9 mouse cellular contexts compared by ENCODE assay signal in the genomic region with DNA sequence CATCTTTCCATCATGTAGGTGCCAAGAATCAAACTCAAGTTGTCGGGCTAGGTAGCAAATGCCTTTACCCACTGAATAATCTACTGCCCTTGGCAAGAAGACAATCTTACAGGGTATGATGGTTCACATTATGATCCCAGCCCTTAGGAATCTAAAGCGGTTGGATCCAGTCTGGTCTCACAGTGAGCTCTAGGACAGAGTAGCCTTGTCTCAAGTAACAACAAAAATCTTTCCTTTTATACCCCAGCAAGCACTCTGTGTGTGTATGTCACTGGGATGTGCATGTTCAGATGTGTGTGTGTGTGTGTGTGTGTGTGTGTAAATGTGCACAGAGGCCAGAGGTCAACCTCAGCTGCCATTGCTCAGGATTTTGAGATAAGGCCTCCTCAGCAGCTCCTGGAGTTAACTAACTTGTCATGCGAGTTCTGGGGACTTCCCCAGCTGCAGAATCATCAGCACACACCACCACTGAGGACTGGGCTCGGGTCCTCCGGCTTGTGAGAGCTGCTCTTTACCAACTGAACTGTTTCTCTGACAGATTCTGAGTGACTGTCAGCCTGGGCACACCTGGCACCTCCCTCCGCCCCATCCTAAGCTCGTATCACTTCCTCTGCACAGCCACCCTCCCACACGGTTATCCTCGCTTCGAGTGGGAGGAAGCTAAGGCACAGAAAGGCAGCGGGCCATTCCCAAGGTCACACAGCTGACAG. TPM values are rescaled to one million over a fixed set of nuclear protein-coding genes. Genes with fewer than 3 reads are reported as not detected.
DNase-seq lines count a peak whose midpoint lies in the region; ATAC-seq and TF ChIP-seq lines count a peak whose summit lies in the region.
"Had no signal": no experiment of that assay in that cellular context is flagged by ENCODE, and none has a peak within 500 bp of the region (broad histone marks: within the 10 kb centered on the region; RNA-seq: fewer than 3 reads in every experiment).

No protein-coding gene starts in this region.

- peaks cover 30 to 42% of the 10 kb centered on the region in 2 experiments for H3K4me1 ChIP-seq in heart, embryonic 14.5 days (ENCODE audit: control insufficient read depth in 2 of 2, insufficient read depth in 2 of 2, low read length in 2 of 2)
- H3K4me1 ChIP-seq in small intestine, adult 2 months (ENCODE audit: control insufficient read depth, insufficient read depth, insufficient read length, low read length) = peaks cover 36% of the 10 kb centered on the region
- peaks cover 23% of the 10 kb centered on the region for H3K4me1 ChIP-seq in midbrain, embryonic 15.5 days

- H3K4me2 ChIP-seq in heart, embryonic 14.5 days (ENCODE audit: low read length) = no peak overlapping the region
- no peak overlapping the region for H3K4me2 ChIP-seq in midbrain, embryonic 15.5 days
- H3K4me2 ChIP-seq: midbrain, embryonic 13.5 days had no signal

- no peaks in the 10 kb centered on the region for H3K9me3 ChIP-seq in heart, embryonic 14.5 days (ENCODE audit: control insufficient read depth, low read length)
- no peaks in the 10 kb centered on the region for H3K9me3 ChIP-seq in midbrain, embryonic 15.5 days
- H3K9me3 ChIP-seq: midbrain, embryonic 13.5 days had no signal

- 50% methylated on average over 11 of the region's 11 CpGs for WGBS in heart, embryonic 14.5 days
- WGBS in small intestine, adult 2 months = 18% methylated on average over 11 of the region's 11 CpGs
- WGBS in midbrain, embryonic 15.5 days = 80% methylated on average over 11 of the region's 11 CpGs

- TF ChIP-seq POLR2A in small intestine, adult 2 months (IDR thresholded peaks at IDR 0.05; ENCODE audit: low read depth, low read length) = no peak

- peak overlapping the region; percentile 15 to 87 for H3K27ac ChIP-seq in heart, embryonic 14.5 days (replicated peaks in 1 of 2; ENCODE audit: control insufficient read depth in 1 of 2, insufficient read depth in 1 of 2, low read depth in 2 of 2, low read length in 2 of 2)
- H3K27ac ChIP-seq in small intestine, adult 2 months (ENCODE audit: insufficient read depth, low read depth, low read length) = peak overlapping the region; percentile 87
- H3K27ac ChIP-seq in midbrain, embryonic 15.5 days = no peak overlapping the region
- H3K27ac ChIP-seq: midbrain, embryonic 13.5 days had no signal

- H3K27me3 ChIP-seq in heart, embryonic 14.5 days (ENCODE audit: control insufficient read depth, insufficient read depth, low read length) = no peaks in the 10 kb centered on the region
- no peaks in the 10 kb centered on the region for H3K27me3 ChIP-seq in small intestine, adult 2 months (ENCODE audit: control insufficient read depth, insufficient read depth, low read length)
- H3K27me3 ChIP-seq in midbrain, embryonic 15.5 days (replicated peaks) = no peaks in the 10 kb centered on the region
- H3K27me3 ChIP-seq: midbrain, embryonic 13.5 days had no signal

- intact Hi-C loops in left cerebral cortex, postnatal 14 days (cut with DNase I) = no loop called here

- no peak overlapping the region for H3K4me3 ChIP-seq in heart, embryonic 14.5 days (ENCODE audit: control insufficient read depth in 1 of 2, insufficient read depth in 1 of 2, low read depth in 1 of 2, low read length in 2 of 2)
- H3K4me3 ChIP-seq in small intestine, adult 2 months (ENCODE audit: low read depth, low read length) = no peak overlapping the region
- H3K4me3 ChIP-seq in midbrain, embryonic 15.5 days = no peak overlapping the region
- H3K4me3 ChIP-seq: midbrain, embryonic 13.5 days had no signal

- TF ChIP-seq CTCF in small intestine, adult 2 months (IDR thresholded peaks at IDR 0.05; ENCODE audit: extremely low read depth, insufficient read length, insufficient replicate concordance, low read depth, low read length) = no peak

- ATAC-seq in heart, embryonic 14.5 days (ENCODE audit: insufficient number of reproducible peaks, insufficient read depth, low FRiP score, low read depth) = no peak
- peak; percentile 65 for ATAC-seq in CD4-positive, CD25-positive, alpha-beta regulatory T cell, adult 4 months
- ATAC-seq in midbrain, embryonic 15.5 days (replicated peaks) = no peak
- ATAC-seq: midbrain, embryonic 13.5 days had no signal

- DNase-seq in heart, adult 18-20 months = no peak
- peak; percentile 83 for DNase-seq in induced T-regulatory cell, adult 2 months (ENCODE audit: low read depth)
- DNase-seq in layer of hippocampus, postnatal 10 days (ENCODE audit: low spot score in 2 of 2) = no peak
- DNase-seq in left cerebral cortex, postnatal 14 days (ENCODE audit: low spot score in 2 of 2) = no peak

- H3K36me3 ChIP-seq in heart, embryonic 14.5 days (ENCODE audit: control insufficient read depth, insufficient read depth, low read length) = no peaks in the 10 kb centered on the region
- peaks cover 3% of the 10 kb centered on the region; the same call in 1 of the 2 replicates for H3K36me3 ChIP-seq in small intestine, adult 2 months (ENCODE audit: control insufficient read depth, insufficient read depth, low read length)
- no peaks in the 10 kb centered on the region for H3K36me3 ChIP-seq in midbrain, embryonic 15.5 days (replicated peaks)

- H3K9ac ChIP-seq in heart, embryonic 14.5 days (ENCODE audit: low read length) = 0 out of 2 replicates have a peak overlapping the region, but pooled peaks have one; percentile 14
- H3K9ac ChIP-seq in midbrain, embryonic 15.5 days = no peak overlapping the region
- H3K9ac ChIP-seq: midbrain, embryonic 13.5 days had no signal

RNA-seq across cellular contexts. Expression of gene Pla2g6, which starts 5.8 kb away (rescaled TPM):
- polyA plus RNA-seq in heart, embryonic 14.5 days (2014; fragmentation: Nextera tagmentation; extraction: Ambion mirVana) = 10.9 and 11.7 TPM in 2 replicates
- 10 to 100 TPM in 1 of 2 experiments, 1 to 10 TPM in 1; 9.4 to 11.3 TPM for total RNA-seq in heart, adult 18-20 months (2021)
- 10 to 100 TPM; 12.1 to 19.9 TPM for polyA plus RNA-seq in CD4-positive, CD25-positive, alpha-beta regulatory T cell, adult 4 months (2017; shearing (Covaris generic))
- polyA plus RNA-seq in small intestine, adult 2 months (2012; rRNA removed) = 24.1 and 40.2 TPM in 2 replicates
- 10 to 100 TPM; 18.3 to 22.5 TPM for total RNA-seq in layer of hippocampus, postnatal 10 days (2021)
- 10 to 100 TPM; 21.5 to 23.0 TPM for total RNA-seq in left cerebral cortex, postnatal 14 days (2021)
- polyA plus RNA-seq in midbrain, embryonic 15.5 days (2015; fragmentation: Nextera tagmentation; extraction: Ambion mirVana) = 29.2 and 37.1 TPM in 2 replicates

RNA-seq across cellular contexts. Expression of gene Maff, which starts 24.0 kb away (rescaled TPM):
- 2.2 and 3.5 TPM in 2 replicates for polyA plus RNA-seq in heart, embryonic 14.5 days (2014; fragmentation: Nextera tagmentation; extraction: Ambion mirVana)
- 10 to 100 TPM; 12.8 to 17.6 TPM for total RNA-seq in heart, adult 18-20 months (2021)
- 1 to 10 TPM; 1.3 to 1.9 TPM for polyA plus RNA-seq in CD4-positive, CD25-positive, alpha-beta regulatory T cell, adult 4 months (2017; shearing (Covaris generic))
- polyA plus RNA-seq in small intestine, adult 2 months (2012; rRNA removed) = 9.4 and 28.5 TPM in 2 replicates
- total RNA-seq in layer of hippocampus, postnatal 10 days (2021) = 1 to 10 TPM; 1.7 to 2.0 TPM
- 1 to 10 TPM; 1.4 to 2.6 TPM for total RNA-seq in left cerebral cortex, postnatal 14 days (2021)
- polyA plus RNA-seq in midbrain, embryonic 15.5 days (2015; fragmentation: Nextera tagmentation; extraction: Ambion mirVana) = 0.80 and 1.0 TPM in 2 replicates

RNA-seq across cellular contexts. Expression of gene Baiap2l2, which starts 37.1 kb away (rescaled TPM):
- polyA plus RNA-seq in heart, embryonic 14.5 days (2014; fragmentation: Nextera tagmentation; extraction: Ambion mirVana) = 9.1 and 13.9 TPM in 2 replicates
- under 1 TPM; 0.13 to 0.25 TPM for total RNA-seq in heart, adult 18-20 months (2021)
- not detected for polyA plus RNA-seq in CD4-positive, CD25-positive, alpha-beta regulatory T cell, adult 4 months (2017; shearing (Covaris generic))
- polyA plus RNA-seq in small intestine, adult 2 months (2012; rRNA removed) = 139 and 542 TPM in 2 replicates
- 1 to 10 TPM; 2.8 to 4.8 TPM for total RNA-seq in layer of hippocampus, postnatal 10 days (2021)
- 1 to 10 TPM; 3.3 to 7.0 TPM for total RNA-seq in left cerebral cortex, postnatal 14 days (2021)
- 2.6 and 3.1 TPM in 2 replicates for polyA plus RNA-seq in midbrain, embryonic 15.5 days (2015; fragmentation: Nextera tagmentation; extraction: Ambion mirVana)
